Mouse (Mus musculus) gastrocnemius, adult 8-10 months (tissue): ENCODE results near the gene Olfr522. TPM values are rescaled to one million over a fixed set of nuclear protein-coding genes. Genes with fewer than 3 reads are reported as not detected.

Source experiments
- DNase-seq, 2 experiments: peaks; one replicate each; pipeline ENCODE4 v3.0.0; 2022; ENCODE audit warnings: low spot score in 2 of 2
- total RNA-seq, 4 experiments: library from RNA; stranded (reverse); gene quantifications; 2 replicates each; pipeline ENCODE4 v1.2.4; 2022

The Olfr522 gene
- total RNA-seq: not detected

GRCm38 (mm10) chr7:140164664-140165063 lies at the start of gene Olfr522:
TSS of gene Olfr522 (minus strand) at chr7:140164764.
- DNase-seq: no peak

- DNase-seq: no peak
These were observed 49.3 kb upstream of the Olfr522 start for GRCm38 (mm10) chr7:140213841-140214240.

GRCm38 (mm10) chr7:140208677-140209076 lies 44.1 kb upstream of the Olfr522 start:
- DNase-seq: no peak

GRCm38 (mm10) chr7:140208153-140208552 lies 43.6 kb upstream of the Olfr522 start:
- DNase-seq: no peak

GRCm38 (mm10) chr7:140206904-140207303 lies 42.3 kb upstream of the Olfr522 start:
- no peak for DNase-seq

- DNase-seq: no peak
These were observed 41.3 kb upstream of the Olfr522 start, which contains the start of gene Olfr524 for GRCm38 (mm10) chr7:140205864-140206263. TSS of gene Olfr524 (minus strand) at chr7:140205964.

GRCm38 (mm10) chr7:140201090-140201489 lies 36.5 kb upstream of the Olfr522 start:
- DNase-seq: no peak

GRCm38 (mm10) chr7:140196002-140196401 lies 31.4 kb upstream of the Olfr522 start:
- DNase-seq: no peak

GRCm38 (mm10) chr7:140194031-140194430 lies 29.5 kb upstream of the Olfr522 start:
- DNase-seq: no peak

GRCm38 (mm10) chr7:140192851-140193250 lies 28.3 kb upstream of the Olfr522 start:
- DNase-seq: no peak

- no peak for DNase-seq
These were observed 27.9 kb upstream of the Olfr522 start for GRCm38 (mm10) chr7:140192445-140192844.

GRCm38 (mm10) chr7:140190435-140190834 lies 25.9 kb upstream of the Olfr522 start:
- DNase-seq: no peak

GRCm38 (mm10) chr7:140188391-140189328 lies 24.1 kb upstream of the Olfr522 start:
- DNase-seq: no peak

GRCm38 (mm10) chr7:140187721-140188390 lies 23.3 kb upstream of the Olfr522 start:
- DNase-seq: no peak

- no peak for DNase-seq
These were observed 22.4 kb upstream of the Olfr522 start for GRCm38 (mm10) chr7:140186646-140187620.

GRCm38 (mm10) chr7:140184206-140184605 lies 19.6 kb upstream of the Olfr522 start:
- DNase-seq: no peak

- no peak for DNase-seq
These were observed 16.1 kb upstream of the Olfr522 start for GRCm38 (mm10) chr7:140180692-140181091.

GRCm38 (mm10) chr7:140179176-140179575 lies 14.6 kb upstream of the Olfr522 start:
- DNase-seq: no peak

GRCm38 (mm10) chr7:140172936-140173335 lies 8.4 kb upstream of the Olfr522 start, which contains the start of gene Olfr523:
TSS of gene Olfr523 (plus strand) at chr7:140173217.
- DNase-seq: no peak

- DNase-seq: no peak
These were observed 6.3 kb upstream of the Olfr522 start for GRCm38 (mm10) chr7:140170863-140171262.

- DNase-seq: no peak
These were observed 4.8 kb upstream of the Olfr522 start for GRCm38 (mm10) chr7:140169386-140169785.
